Mouse (Mus musculus) myocyte (in vitro differentiated cells): ENCODE measurements around the gene Npc1l1.

ENCODE experiments used
- CEBPB ChIP-seq: IDR thresholded peaks from 2 replicates; pipeline ENCODE4 v1.6.1; 2011; ENCODE audit warnings: mild to moderate bottlenecking, moderate library complexity; ENCODE audit not compliant: poor library complexity, insufficient read depth, severe bottlenecking
- E2F4 ChIP-seq: IDR thresholded peaks from one replicate; pipeline ENCODE4 v1.6.1; 2011; ENCODE audit warnings: mild to moderate bottlenecking, control low read depth, moderate library complexity; ENCODE audit not compliant: insufficient read depth
- MAX ChIP-seq: IDR thresholded peaks from one replicate; pipeline ENCODE4 v1.6.1; 2011; ENCODE audit warnings: low read depth, mild to moderate bottlenecking, control low read depth
- MYOD1 ChIP-seq, 3 experiments: IDR thresholded peaks; one replicate each; pipeline ENCODE4 v1.6.1; 2011; ENCODE audit warnings: control low read depth in 2 of 3, low read depth in 2 of 3, mild to moderate bottlenecking in 2 of 3, moderate library complexity in 1 of 3; ENCODE audit not compliant: insufficient read length in 2 of 3, control insufficient read depth in 1 of 3
- MYOG ChIP-seq, 3 experiments: IDR thresholded peaks; one replicate each; pipeline ENCODE4 v1.6.1; 2011; ENCODE audit warnings: control low read depth in 2 of 3, low read depth in 2 of 3, mild to moderate bottlenecking in 2 of 3; ENCODE audit not compliant: insufficient read length in 2 of 3, control insufficient read depth in 1 of 3, insufficient read depth in 1 of 3
- POLR2A ChIP-seq: IDR thresholded peaks from one replicate; pipeline ENCODE4 v1.6.1; 2011; ENCODE audit warnings: low read depth, mild to moderate bottlenecking, control low read depth, moderate library complexity; ENCODE audit not compliant: insufficient read length
- POLR2AphosphoS2 ChIP-seq: IDR thresholded peaks from one replicate; pipeline ENCODE4 v1.6.1; 2011; ENCODE audit warnings: low read depth, control low read depth; ENCODE audit not compliant: insufficient read length
- REST ChIP-seq: IDR thresholded peaks from one replicate; pipeline ENCODE4 v1.6.1; 2011; ENCODE audit warnings: mild to moderate bottlenecking, control low read depth, moderate library complexity; ENCODE audit not compliant: insufficient read depth, insufficient read length
- SRF ChIP-seq: IDR thresholded peaks from one replicate; pipeline ENCODE4 v1.6.1; 2011; ENCODE audit warnings: low read depth; ENCODE audit not compliant: control insufficient read depth, insufficient read length
- TCF12 ChIP-seq: IDR thresholded peaks from one replicate; pipeline ENCODE4 v1.6.1; 2011; ENCODE audit warnings: mild to moderate bottlenecking, control low read depth; ENCODE audit not compliant: poor library complexity, insufficient read depth, severe bottlenecking
- TCF3 ChIP-seq: IDR thresholded peaks from one replicate; pipeline ENCODE4 v1.6.1; 2011; ENCODE audit warnings: low read depth, control low read depth; ENCODE audit not compliant: insufficient read length
- USF1 ChIP-seq: IDR thresholded peaks from one replicate; pipeline ENCODE4 v1.6.1; 2011; ENCODE audit warnings: low read depth, mild to moderate bottlenecking, control low read depth, moderate library complexity

- TF ChIP-seq POLR2A (no peak), CEBPB (no peak), TCF3 (no peak), TCF12 (no peak), MYOG (IDR thresholded peaks at IDR 0.05; ENCODE audit: control insufficient read depth in 1 of 3, insufficient read depth in 1 of 3, insufficient read length in 2 of 3, low read depth in 2 of 3) (no peak), USF1 (no peak), E2F4 (no peak), POLR2AphosphoS2 (no peak), MAX (no peak), MYOD1 (IDR thresholded peaks at IDR 0.05; ENCODE audit: control insufficient read depth in 1 of 3, insufficient read length in 2 of 3, low read depth in 2 of 3) (no peak), REST (no peak), SRF (no peak)
Observed at GRCm38 (mm10) chr11:6276466-6276865, 46.5 kb upstream of the Npc1l1 start.
